Mouse (Mus musculus): ENCODE measurements at regions not wholly inside any gene's neighbourhood (a gene's known extent, or its start where the extent isn't known, plus 50 kb on each side); places are given as distances from the start of the nearest gene placed in this dataset.

DNA sequence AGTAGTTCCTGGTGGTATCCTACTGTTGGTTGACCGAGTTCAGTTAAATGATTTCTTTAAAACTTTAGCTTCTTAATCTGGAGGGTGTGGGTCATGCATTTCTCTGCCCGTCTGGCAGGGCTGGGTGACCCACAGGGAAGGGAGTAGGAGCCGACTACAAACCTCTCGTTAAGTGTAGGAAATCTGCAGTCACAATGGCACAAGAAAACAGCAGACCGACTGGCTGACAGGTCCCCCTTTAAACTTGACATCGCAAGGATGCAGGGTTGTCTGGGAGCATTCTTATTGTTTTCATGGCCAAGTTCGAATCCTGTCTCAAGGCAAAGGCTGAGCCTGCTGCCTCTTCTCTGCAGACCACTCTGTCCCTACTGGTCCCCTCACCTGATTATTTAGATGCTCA is 235.7 kb downstream of the Etnk1 start:
- Histone ChIP-seq H3K79me2 (replicated peaks; ENCODE audit: control insufficient read depth, extremely low read depth, insufficient read depth, poor library complexity, severe bottlenecking) (no peaks in the 10 kb centered on the region), H3K9me3 (replicated peaks; ENCODE audit: low read length) (no peaks in the 10 kb centered on the region), H3K27ac (ENCODE audit: insufficient read depth, low read depth) (no peak overlapping the region), H3K27me3 (replicated peaks) (no peaks in the 10 kb centered on the region), H3K4me3 (replicated peaks in 1 of 3; ENCODE audit: low read depth in 2 of 3, low read length in 2 of 3, poor library complexity in 1 of 3) (no peak overlapping the region), H3K4me1 (ENCODE audit: control insufficient read depth in 1 of 2, insufficient read depth in 2 of 2) (peaks cover 0 to 4% of the 10 kb centered on the region in 2 experiments; a peak in 1 of 4 replicates), H3K4me2 (ENCODE audit: insufficient read depth, low read depth, poor library complexity, severe bottlenecking) (no peak overlapping the region), H3K9ac (ENCODE audit: insufficient read depth, low read depth) (no peak overlapping the region), H3K36me3 (replicated peaks in 1 of 2; ENCODE audit: control insufficient read depth in 1 of 2, insufficient read depth in 1 of 2, low read length in 1 of 2) (no peaks in the 10 kb centered on the region)
- in situ Hi-C loops (cut with MboI; ENCODE audit: low pct_ligation_motif_present, low pct_unique_long_range_greater_than_20kb, low sequenced_read_pairs) = no loop called here
- TF ChIP-seq MAX (IDR thresholded peaks at IDR 0.05; ENCODE audit: low read length) = no peak
- TF ChIP-seq POLR2A (IDR thresholded peaks at IDR 0.05; ENCODE audit: low read depth, low read length) = no peak
- TF ChIP-seq EP300 (IDR thresholded peaks at IDR 0.05; ENCODE audit: low read length) = no peak
- TF ChIP-seq HCFC1 (IDR thresholded peaks at IDR 0.05; ENCODE audit: low read depth, low read length) = no peak
- TF ChIP-seq ZMIZ1 (IDR thresholded peaks at IDR 0.05; ENCODE audit: low read depth, low read length) = no peak
- no peak for TF ChIP-seq MEF2A (IDR thresholded peaks at IDR 0.05; ENCODE audit: borderline replicate concordance, low read depth, low read length)
- no peak for TF ChIP-seq NELFE (IDR thresholded peaks at IDR 0.05; ENCODE audit: low read depth, low read length)
- TF ChIP-seq RCOR1 (conservative IDR thresholded peaks at IDR 0.05; ENCODE audit: low read depth, low read length) = no peak
- no peak for TF ChIP-seq ZNF384 (IDR thresholded peaks at IDR 0.05; ENCODE audit: low read depth, low read length)
- TF ChIP-seq MYC (IDR thresholded peaks at IDR 0.05; ENCODE audit: low read depth, low read length) = no peak
- no peak for TF ChIP-seq JUN (IDR thresholded peaks at IDR 0.05; ENCODE audit: insufficient read depth, low read depth, low read length)
- dilution Hi-C loops (cut with MboI; ENCODE audit: extremely low pct_ligation_motif_present, extremely low pct_unique_long_range_greater_than_20kb, low sequenced_read_pairs) = no loop called here
- DNase-seq (ENCODE audit: extremely low read depth) = no peak

DNA sequence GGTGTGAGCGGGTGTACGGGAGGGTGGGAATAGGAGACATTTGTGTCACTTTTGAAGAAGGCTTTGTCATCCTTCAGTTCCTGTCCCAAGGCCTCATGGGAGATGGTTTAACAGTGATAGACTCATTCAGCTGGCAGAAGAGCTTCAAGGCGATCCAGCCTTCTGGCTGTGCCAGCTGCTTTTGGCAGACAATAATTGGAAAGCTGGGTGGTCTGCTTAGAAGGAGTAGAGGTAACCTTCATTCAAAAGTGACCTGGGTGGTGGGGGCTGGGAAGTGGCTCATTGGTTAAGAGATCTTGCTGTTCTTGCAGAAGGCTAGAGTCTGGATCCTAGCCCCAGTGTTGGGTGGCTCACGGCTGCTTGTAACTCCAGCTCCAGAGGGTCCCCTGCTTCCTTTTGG is 237.5 kb downstream of the Etnk1 start:
- Histone ChIP-seq H3K27me3 (replicated peaks) (no peaks in the 10 kb centered on the region), H3K9me3 (replicated peaks; ENCODE audit: low read length) (no peaks in the 10 kb centered on the region), H3K9ac (ENCODE audit: insufficient read depth, low read depth) (no peak overlapping the region), H3K4me3 (replicated peaks in 1 of 3; ENCODE audit: low read depth in 2 of 3, low read length in 2 of 3, poor library complexity in 1 of 3) (no peak overlapping the region), H3K79me2 (replicated peaks; ENCODE audit: control insufficient read depth, extremely low read depth, insufficient read depth, poor library complexity, severe bottlenecking) (no peaks in the 10 kb centered on the region), H3K36me3 (replicated peaks in 1 of 2; ENCODE audit: control insufficient read depth in 1 of 2, insufficient read depth in 1 of 2, low read length in 1 of 2) (no peaks in the 10 kb centered on the region), H3K4me1 (ENCODE audit: control insufficient read depth in 1 of 2, insufficient read depth in 2 of 2) (peaks cover 0 to 4% of the 10 kb centered on the region in 2 experiments; a peak in 1 of 4 replicates), H3K4me2 (ENCODE audit: insufficient read depth, low read depth, poor library complexity, severe bottlenecking) (no peak overlapping the region), H3K27ac (ENCODE audit: insufficient read depth, low read depth) (no peak overlapping the region)
- no peak for TF ChIP-seq ZC3H11A (IDR thresholded peaks at IDR 0.05; ENCODE audit: low read depth, low read length)
- TF ChIP-seq ZKSCAN1 (IDR thresholded peaks at IDR 0.05; ENCODE audit: borderline replicate concordance, low read depth, low read length) = no peak
- no peak for TF ChIP-seq MAX (IDR thresholded peaks at IDR 0.05; ENCODE audit: low read length)
- TF ChIP-seq ZMIZ1 (IDR thresholded peaks at IDR 0.05; ENCODE audit: low read depth, low read length) = no peak
- TF ChIP-seq TCF12 (IDR thresholded peaks at IDR 0.05; ENCODE audit: low read depth, low read length) = no peak
- no peak for TF ChIP-seq POLR2AphosphoS2 (IDR thresholded peaks at IDR 0.05; ENCODE audit: low read depth, low read length)
- TF ChIP-seq USF2 (conservative IDR thresholded peaks at IDR 0.05; ENCODE audit: low read depth, low read length) = no peak
- no peak for DNase-seq (ENCODE audit: extremely low read depth)
- in situ Hi-C loops (cut with MboI; ENCODE audit: low pct_ligation_motif_present, low pct_unique_long_range_greater_than_20kb, low sequenced_read_pairs) = no loop called here
- dilution Hi-C loops (cut with MboI; ENCODE audit: extremely low pct_ligation_motif_present, extremely low pct_unique_long_range_greater_than_20kb, low sequenced_read_pairs) = no loop called here

Data from CH12.LX (cell line).